Mouse (Mus musculus) megakaryocyte-erythroid progenitor cell, adult 5-6 weeks (primary cell): Measurements from ENCODE around the gene Phb2. TPM values are rescaled to one million over a fixed set of nuclear protein-coding genes. Genes with fewer than 3 reads are reported as not detected.
"Not testable (repeated sequence)": the region's sequence is repeated elsewhere in the genome, so short reads cannot be mapped to it uniquely, and the experiment has no call there.

ENCODE experiments used
- ATAC-seq: replicated peaks from 2 replicates; pipeline ENCODE4 v1.8.0; 2016; ENCODE audit warnings: mild to moderate bottlenecking, inconsistent platforms; ENCODE audit not compliant: severe bottlenecking, poor library complexity, low FRiP score, low TSS enrichment
- total RNA-seq, 2 experiments: library from RNA; stranded (forward) in 1 of 2; stranded (reverse) in 1 of 2; fragments of 200-1000, 215-1000 nt in 1 of 2; fragments of >200 nt in 1 of 2; fragmentation: Nextera tagmentation in 1 of 2; gene quantifications; 2 replicates each; pipeline ENCODE4 v1.2.3; 2014 to 2017

The Phb2 gene
- total RNA-seq (2014; fragmentation: Nextera tagmentation), result 467 and 537 TPM in 2 replicates
- 474 and 558 TPM in 2 replicates for total RNA-seq (2017)

DNA sequence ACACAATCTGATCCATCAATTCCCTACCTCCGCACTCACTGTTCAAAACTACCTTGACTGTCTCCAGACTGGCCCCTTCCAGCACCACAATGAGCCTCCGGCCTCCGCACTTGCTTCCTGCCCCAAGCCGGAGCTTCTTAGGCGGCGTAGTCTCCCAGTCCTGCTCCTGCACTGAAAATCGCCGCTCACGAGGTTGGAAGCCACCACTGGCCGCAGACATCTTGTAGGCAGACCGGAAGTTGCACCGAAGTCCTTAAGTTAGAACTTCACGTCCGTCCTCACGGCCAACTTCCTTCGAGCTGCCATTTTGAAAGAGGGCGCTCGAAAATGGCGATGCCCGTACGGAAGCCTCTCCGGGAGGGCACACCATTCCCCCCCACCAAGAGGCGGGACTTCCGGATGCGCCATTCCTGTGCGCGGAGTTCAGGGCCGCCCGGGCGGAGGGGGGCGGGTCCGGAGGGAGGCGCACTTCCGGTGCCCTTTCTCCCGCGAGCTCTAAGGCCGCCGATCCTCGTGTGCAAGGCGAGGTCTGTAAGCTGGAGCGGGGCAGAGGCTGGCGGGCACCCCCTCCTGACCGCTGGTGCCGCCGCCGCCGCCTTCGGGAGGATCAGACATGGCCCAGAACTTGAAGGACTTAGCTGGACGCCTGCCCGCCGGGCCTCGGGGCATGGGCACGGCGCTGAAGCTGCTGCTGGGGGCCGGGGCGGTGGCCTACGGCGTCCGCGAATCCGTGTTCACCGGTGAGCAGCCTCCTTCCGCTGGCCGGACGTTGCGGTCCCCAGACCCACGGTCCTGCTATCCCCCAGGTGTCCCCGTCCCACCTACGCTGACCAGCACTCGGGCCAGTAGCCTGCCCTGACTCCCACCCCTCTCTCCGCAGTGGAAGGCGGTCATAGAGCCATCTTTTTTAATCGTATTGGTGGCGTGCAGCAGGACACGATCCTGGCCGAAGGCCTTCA lies at the start of gene Phb2, which contains the start of gene Emg1:
TSS of gene Phb2 (plus strand) at position 513 of the 959 bp plus-strand sequence.
TSS of gene Emg1 (minus strand) at position 355 of the 959 bp plus-strand sequence.
- peak; percentile 87 for ATAC-seq

DNA sequence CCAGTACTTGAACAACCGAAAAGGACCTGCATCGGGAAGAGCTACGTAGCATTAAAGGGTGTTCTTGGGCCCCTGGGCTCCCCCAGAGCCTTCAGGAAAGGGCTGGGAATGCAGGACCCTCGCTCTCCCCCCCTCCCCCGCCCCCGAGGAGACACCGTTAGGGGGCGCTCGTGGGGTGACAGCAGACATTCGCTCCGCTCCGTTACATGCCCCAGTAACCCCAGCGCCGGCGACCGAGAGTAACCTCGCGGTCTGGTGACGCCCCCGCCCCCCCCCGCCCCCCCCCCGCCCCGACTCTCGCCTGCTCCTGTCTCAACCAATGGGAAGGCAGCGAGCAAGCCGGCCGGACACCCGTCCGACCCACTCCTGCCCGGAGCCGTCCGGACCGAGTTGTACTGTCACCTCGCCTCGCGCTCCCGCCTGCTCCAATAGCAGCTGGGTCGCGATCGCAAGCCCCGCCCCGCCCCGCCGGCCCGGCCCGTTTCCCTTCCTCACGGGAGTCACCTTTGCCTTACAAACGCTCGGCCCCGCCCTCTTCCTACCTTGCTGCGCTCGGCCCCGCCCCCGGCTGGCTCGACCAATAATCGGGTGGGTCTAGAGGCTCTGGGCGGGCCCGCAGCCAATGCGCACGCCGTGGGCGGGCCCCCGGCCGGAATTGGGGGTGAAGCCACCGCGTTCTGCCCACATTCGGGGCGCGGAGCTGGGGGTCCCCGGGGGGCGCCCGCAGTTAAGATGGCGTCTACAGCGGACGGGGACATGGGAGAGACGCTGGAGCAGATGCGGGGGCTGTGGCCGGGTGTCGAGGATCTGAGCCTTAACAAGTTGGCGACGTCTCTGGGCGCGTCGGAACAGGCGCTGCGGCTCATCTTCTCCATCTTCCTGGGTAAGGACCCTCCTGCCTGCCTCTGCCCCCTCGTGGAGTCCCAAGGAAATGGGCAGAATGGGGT lies 49.4 kb upstream of the Phb2 start, which contains the start of gene Lpcat3:
TSS of gene Lpcat3 (plus strand) at position 551 of the 947 bp plus-strand sequence.
- ATAC-seq, result peak; percentile 94

- ATAC-seq, result no peak
Observed at GRCm38 (mm10) chr6:124663424-124663795, 48.7 kb upstream of the Phb2 start.

GRCm38 (mm10) chr6:124664256-124664655 lies 47.9 kb upstream of the Phb2 start:
- no peak for ATAC-seq

- ATAC-seq, result no peak
Observed at GRCm38 (mm10) chr6:124665011-124665410, 47.1 kb upstream of the Phb2 start.

DNA sequence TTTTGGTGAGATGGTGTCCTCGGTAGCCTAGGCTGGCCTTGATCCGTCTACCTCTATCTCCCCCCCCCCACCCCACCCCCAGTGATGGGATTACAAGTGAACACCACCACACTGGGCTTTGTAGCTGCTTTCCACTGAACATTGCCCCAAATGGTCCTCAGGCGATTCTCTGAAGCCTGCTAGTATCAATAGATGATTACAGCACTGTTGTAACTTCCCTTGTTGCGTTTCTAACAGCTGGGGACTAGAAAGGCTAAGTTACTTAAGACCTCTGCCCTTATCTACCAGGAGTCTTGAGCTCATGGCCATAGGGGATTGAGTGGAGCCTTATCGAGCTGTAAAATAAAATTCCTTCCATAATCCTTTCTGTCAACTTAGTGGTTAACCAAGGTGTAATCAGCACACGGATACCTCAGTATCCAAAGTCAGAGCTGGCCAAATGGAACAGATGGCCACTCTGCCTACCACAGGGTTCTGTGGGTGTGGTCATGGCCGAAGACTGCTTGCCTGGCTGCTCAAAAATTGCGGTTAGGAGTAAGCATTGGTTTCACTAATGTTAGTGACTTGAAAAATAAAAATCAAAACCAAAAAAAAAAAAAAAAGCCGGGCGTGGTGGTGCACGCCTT lies 42.8 kb upstream of the Phb2 start:
- peak; percentile 47 for ATAC-seq

- no peak for ATAC-seq
Observed at GRCm38 (mm10) chr6:124670281-124670900, 41.7 kb upstream of the Phb2 start.

DNA sequence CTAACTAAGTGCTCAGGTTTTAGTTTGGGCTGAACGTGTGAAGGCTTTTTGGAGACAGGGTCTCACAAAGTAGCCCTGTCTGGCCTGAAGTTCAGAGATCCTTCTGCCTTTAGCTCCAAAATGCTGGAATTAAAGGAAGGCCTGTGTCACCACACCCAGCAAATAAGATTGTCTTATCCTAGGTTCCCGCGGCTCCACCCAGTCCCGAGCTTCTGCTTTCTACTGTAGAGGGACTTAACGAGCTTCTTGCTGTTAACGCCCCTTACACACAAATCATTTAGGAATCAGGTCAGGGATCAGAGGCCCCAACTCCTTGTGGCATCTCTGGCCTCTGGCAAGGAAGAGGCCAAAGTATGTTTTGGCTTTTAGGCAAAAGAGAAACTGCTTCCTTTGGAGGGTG lies 40.0 kb upstream of the Phb2 start:
- 0 out of 2 replicates have a peak, but pooled peaks have one; percentile 27 for ATAC-seq

GRCm38 (mm10) chr6:124673619-124674018 lies 38.5 kb upstream of the Phb2 start:
- no peak for ATAC-seq

DNA sequence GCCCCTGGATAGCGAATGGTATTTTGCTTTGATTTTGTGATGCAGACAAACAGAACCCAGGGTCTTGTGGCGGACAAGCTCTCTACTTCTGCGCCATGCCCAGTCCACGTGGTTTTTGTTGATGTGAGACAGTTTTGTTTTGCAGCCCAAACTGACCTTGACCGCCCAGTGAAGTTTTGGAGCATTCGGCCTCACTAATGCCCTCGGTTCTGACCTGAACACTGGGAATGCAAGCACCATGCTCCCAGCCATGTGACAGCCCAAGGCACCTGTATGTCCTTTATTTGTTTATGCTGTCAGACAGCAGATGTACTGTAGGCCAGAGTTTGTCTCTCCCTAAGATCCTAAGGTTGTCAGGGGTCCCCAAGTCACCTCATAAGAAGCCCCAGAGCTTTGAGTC lies 37.5 kb upstream of the Phb2 start:
- no peak for ATAC-seq

DNA sequence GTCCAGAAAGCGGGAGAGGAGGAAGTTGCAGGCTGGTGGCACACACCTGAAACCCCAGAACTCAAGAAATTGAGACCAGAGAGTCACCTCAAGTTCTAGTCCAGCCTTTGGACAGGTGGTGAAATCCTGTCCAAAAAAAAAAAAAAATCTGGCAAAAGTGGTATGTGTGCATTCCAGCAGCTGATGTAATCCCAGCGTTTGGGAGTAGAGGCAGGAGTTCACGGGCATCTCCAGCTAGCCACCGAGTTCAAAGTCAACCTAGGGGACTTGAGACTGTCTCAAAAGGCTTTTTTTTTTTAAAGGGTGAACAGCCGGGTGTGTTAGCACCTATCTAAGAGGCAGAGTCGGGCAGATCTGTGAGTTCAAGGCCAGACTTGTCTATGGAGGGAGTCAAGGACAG lies 36.0 kb upstream of the Phb2 start:
- ATAC-seq, result no peak

DNA sequence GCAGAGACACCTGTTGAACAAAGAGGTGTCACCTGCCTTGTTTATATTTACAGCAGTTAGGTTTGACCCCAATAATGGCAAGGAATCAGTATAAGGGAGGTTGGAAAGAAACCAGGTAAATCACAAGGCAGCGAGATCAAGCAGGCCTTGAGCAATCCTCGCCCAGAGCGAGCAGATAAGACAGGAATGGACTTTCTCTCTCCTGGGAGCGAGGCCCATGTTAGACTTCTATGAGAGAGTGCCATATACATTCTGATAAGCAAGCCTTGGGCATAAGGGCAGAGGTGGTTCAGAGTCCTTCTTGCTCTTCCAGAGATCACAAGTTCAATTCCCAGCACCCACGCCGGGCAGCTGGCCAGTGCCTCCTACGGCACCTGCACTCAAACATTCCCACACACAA lies 33.4 kb upstream of the Phb2 start:
- no peak for ATAC-seq

- ATAC-seq, result no peak
Observed at GRCm38 (mm10) chr6:124679486-124679885, 32.6 kb upstream of the Phb2 start.

DNA sequence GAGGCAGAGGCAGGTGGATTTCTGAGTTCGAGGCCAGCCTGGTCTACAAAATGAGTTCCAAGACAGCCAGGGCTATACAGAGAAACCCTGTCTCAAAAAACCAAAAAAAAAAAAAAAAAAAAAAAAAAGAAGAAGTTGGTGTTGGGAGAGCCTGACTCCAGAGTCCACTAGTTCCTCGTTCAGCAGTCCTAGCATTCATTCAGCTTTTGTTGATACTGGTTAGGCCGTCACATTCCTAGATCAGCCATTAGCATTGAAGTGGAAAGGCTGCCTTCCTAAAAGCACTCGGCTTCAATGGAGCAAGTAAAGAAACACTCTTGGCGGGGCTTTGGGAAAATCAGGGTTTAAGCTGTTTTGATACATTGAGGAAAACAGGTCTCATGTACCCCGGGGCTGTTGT lies 29.8 kb upstream of the Phb2 start:
- not testable (repeated sequence) for ATAC-seq

GRCm38 (mm10) chr6:124683591-124684417 lies 28.3 kb upstream of the Phb2 start:
- peak; percentile 61 for ATAC-seq

DNA sequence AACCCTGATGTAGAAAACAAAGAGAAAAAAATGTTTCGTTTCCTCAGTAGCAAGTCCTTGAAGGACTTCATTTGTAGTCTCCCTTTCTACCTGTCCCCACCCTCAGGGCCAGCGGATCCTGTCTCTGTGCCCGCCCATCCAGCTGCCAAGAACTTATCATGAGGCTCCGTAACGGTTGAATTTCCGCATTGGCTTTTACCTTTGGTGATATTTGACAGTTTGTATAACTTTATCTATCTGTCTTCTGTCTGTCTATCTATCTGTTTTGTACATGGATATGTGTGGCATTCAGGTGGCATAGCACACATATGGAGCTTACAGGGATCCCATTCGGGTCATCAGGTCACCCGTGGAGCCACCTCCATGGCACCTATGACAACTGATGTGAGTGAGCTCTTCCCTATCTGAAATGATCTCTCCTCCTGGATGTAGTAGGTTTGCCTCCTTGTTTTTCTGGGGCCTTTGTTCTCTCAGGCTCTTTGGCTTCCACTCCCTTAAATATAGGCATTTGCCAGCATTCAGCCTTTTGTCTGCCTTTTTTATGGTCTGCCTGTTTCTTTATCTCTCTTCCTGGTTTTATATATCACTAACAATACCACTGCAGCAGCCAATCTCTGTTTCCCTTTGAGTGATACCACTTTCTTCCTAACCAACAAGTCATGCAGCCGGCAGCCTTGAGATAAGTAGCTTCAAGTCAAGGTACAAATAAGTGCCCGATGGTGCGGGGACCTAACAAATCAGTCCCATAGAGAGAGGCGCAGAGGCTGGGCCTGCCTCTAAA lies 26.3 kb upstream of the Phb2 start:
- ATAC-seq, result peak; percentile 87

DNA sequence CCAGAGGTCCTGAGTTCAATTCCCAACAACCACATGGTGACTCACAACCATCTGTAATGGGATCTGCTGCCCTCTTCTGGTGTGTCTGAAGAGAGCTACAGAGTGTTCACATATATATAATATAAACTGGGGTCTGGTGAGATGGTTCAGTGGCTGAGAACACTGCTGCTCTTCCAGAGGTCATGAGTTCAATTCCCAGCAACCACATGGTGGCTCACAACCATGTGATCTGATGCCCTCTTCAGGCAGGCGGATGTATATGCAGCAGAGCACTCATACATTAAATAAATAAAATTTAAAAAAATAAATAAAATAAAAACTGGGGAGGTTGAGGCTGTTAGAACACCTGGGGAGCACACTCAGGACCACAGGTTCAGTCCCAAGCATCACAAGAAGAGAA lies 25.5 kb upstream of the Phb2 start:
- not testable (repeated sequence) for ATAC-seq
